Mouse (Mus musculus): ENCODE results near the gene Krt79. TPM values are rescaled to one million over a fixed set of nuclear protein-coding genes. Genes with fewer than 3 reads are reported as not detected.

The Krt79 gene
- polyA plus RNA-seq, 1 experiment from 2014 or later = 0.53 TPM

Small RNA genes within 50 kb of the gene (microRNA-seq; reads per million reads assigned to microRNA genes)
- not detected for gene Gm44356

Other genes with a start within 250 kb of the Krt79 start
- gene Krt6a, start 246.0 kb downstream of the Krt79 start, polyA plus RNA-seq (2015; fragmentation: Nextera tagmentation; extraction: Ambion mirVana) = 0.62 TPM in 2 replicates
- gene Krt5, start 227.4 kb downstream of the Krt79 start, polyA plus RNA-seq (2015; fragmentation: Nextera tagmentation; extraction: Ambion mirVana) = 11.4 and 17.2 TPM in 2 replicates
- 0.07 TPM in 1 of 2 replicates, not detected in the other for gene Krt71, start 197.2 kb downstream of the Krt79 start, polyA plus RNA-seq (2015; fragmentation: Nextera tagmentation; extraction: Ambion mirVana)
- 0.21 TPM in 1 of 2 replicates, not detected in the other for gene Krt72, start 153.9 kb downstream of the Krt79 start, polyA plus RNA-seq (2015; fragmentation: Nextera tagmentation; extraction: Ambion mirVana)
- gene Krt73, start 138.0 kb downstream of the Krt79 start, polyA plus RNA-seq (2015; fragmentation: Nextera tagmentation; extraction: Ambion mirVana) = not detected in 2 replicates
- not detected in 2 replicates for gene Krt2, start 122.2 kb downstream of the Krt79 start, polyA plus RNA-seq (2015; fragmentation: Nextera tagmentation; extraction: Ambion mirVana)
- gene Krt1, start 89.5 kb downstream of the Krt79 start, polyA plus RNA-seq (2015; fragmentation: Nextera tagmentation; extraction: Ambion mirVana) = 0.11 and 0.25 TPM in 2 replicates
- gene Krt77, start 70.6 kb downstream of the Krt79 start, polyA plus RNA-seq (2015; fragmentation: Nextera tagmentation; extraction: Ambion mirVana) = 0.07 TPM in 2 replicates
- not detected in 2 replicates for gene Krt76, start 47.4 kb downstream of the Krt79 start, polyA plus RNA-seq (2015; fragmentation: Nextera tagmentation; extraction: Ambion mirVana)
- gene Krt4, start 15.6 kb downstream of the Krt79 start, polyA plus RNA-seq (2015; fragmentation: Nextera tagmentation; extraction: Ambion mirVana) = 1.4 and 6.0 TPM in 2 replicates
- gene Krt78, start 14.0 kb upstream of the Krt79 start, polyA plus RNA-seq (2015; fragmentation: Nextera tagmentation; extraction: Ambion mirVana) = 0.14 TPM in 1 of 2 replicates, not detected in the other
- gene Krt8, start 64.2 kb upstream of the Krt79 start, polyA plus RNA-seq (2015; fragmentation: Nextera tagmentation; extraction: Ambion mirVana) = 132 and 209 TPM in 2 replicates
- gene Krt18, start 87.9 kb upstream of the Krt79 start, polyA plus RNA-seq (2015; fragmentation: Nextera tagmentation; extraction: Ambion mirVana) = 127 and 215 TPM in 2 replicates
- gene Eif4b, start 133.4 kb upstream of the Krt79 start, polyA plus RNA-seq (2015; fragmentation: Nextera tagmentation; extraction: Ambion mirVana) = 71.5 and 75.0 TPM in 2 replicates
- 33.2 and 35.1 TPM in 2 replicates for gene Tns2, start 160.1 kb upstream of the Krt79 start, polyA plus RNA-seq (2015; fragmentation: Nextera tagmentation; extraction: Ambion mirVana)
- 19.8 and 21.8 TPM in 2 replicates for gene Spryd3, start 195.9 kb upstream of the Krt79 start, polyA plus RNA-seq (2015; fragmentation: Nextera tagmentation; extraction: Ambion mirVana)
- 11.9 and 15.0 TPM in 2 replicates for gene Igfbp6, start 204.0 kb upstream of the Krt79 start, polyA plus RNA-seq (2015; fragmentation: Nextera tagmentation; extraction: Ambion mirVana)
- 0.24 and 0.42 TPM in 2 replicates for gene Soat2, start 210.2 kb upstream of the Krt79 start, polyA plus RNA-seq (2015; fragmentation: Nextera tagmentation; extraction: Ambion mirVana)